Mouse (Mus musculus): ENCODE results near the gene Olfm2. TPM values are rescaled to one million over a fixed set of nuclear protein-coding genes. Genes with fewer than 3 reads are reported as not detected.

Olfm2 gene
- polyA plus RNA-seq, 1 experiment: 162 TPM

- DNase-seq (ENCODE audit: low read depth): no peak
- TF ChIP-seq POLR2A (IDR thresholded peaks at IDR 0.05; ENCODE audit: borderline replicate concordance, extremely low read depth, insufficient read depth, insufficient read length, poor library complexity, severe bottlenecking) (no peak), CTCF (IDR thresholded peaks at IDR 0.05; ENCODE audit: borderline replicate concordance, extremely low read depth, insufficient read depth, insufficient read length) (no peak)
These were observed 79.6 kb downstream of the Olfm2 start for GRCm38 (mm10) chr9:20666510-20667034.

GRCm38 (mm10) chr9:20665925-20666324, 80.2 kb downstream of the Olfm2 start:
- peak; percentile 81 for DNase-seq (ENCODE audit: low read depth)
- TF ChIP-seq CTCF (IDR thresholded peaks at IDR 0.05; ENCODE audit: borderline replicate concordance, extremely low read depth, insufficient read depth, insufficient read length): no peak
- TF ChIP-seq POLR2A (IDR thresholded peaks at IDR 0.05; ENCODE audit: borderline replicate concordance, extremely low read depth, insufficient read depth, insufficient read length, poor library complexity, severe bottlenecking): no peak

- TF ChIP-seq POLR2A (IDR thresholded peaks at IDR 0.05; ENCODE audit: borderline replicate concordance, extremely low read depth, insufficient read depth, insufficient read length, poor library complexity, severe bottlenecking) (no peak), CTCF (IDR thresholded peaks at IDR 0.05; ENCODE audit: borderline replicate concordance, extremely low read depth, insufficient read depth, insufficient read length) (no peak)
- no peak for DNase-seq (ENCODE audit: low read depth)
These were observed 81.0 kb downstream of the Olfm2 start for GRCm38 (mm10) chr9:20664982-20665637.

GRCm38 (mm10) chr9:20664366-20664765, 81.8 kb downstream of the Olfm2 start:
- DNase-seq (ENCODE audit: low read depth): peak; percentile 80
- TF ChIP-seq CTCF (IDR thresholded peaks at IDR 0.05; ENCODE audit: borderline replicate concordance, extremely low read depth, insufficient read depth, insufficient read length) (no peak), POLR2A (IDR thresholded peaks at IDR 0.05; ENCODE audit: borderline replicate concordance, extremely low read depth, insufficient read depth, insufficient read length, poor library complexity, severe bottlenecking) (no peak)

- peak; percentile 90 for DNase-seq (ENCODE audit: low read depth)
- TF ChIP-seq POLR2A (IDR thresholded peaks at IDR 0.05; ENCODE audit: borderline replicate concordance, extremely low read depth, insufficient read depth, insufficient read length, poor library complexity, severe bottlenecking) (no peak), CTCF (IDR thresholded peaks at IDR 0.05; ENCODE audit: borderline replicate concordance, extremely low read depth, insufficient read depth, insufficient read length) (no peak)
These were observed 82.2 kb downstream of the Olfm2 start for GRCm38 (mm10) chr9:20663956-20664355.

GRCm38 (mm10) chr9:20662874-20663273, 83.3 kb downstream of the Olfm2 start:
- TF ChIP-seq CTCF (IDR thresholded peaks at IDR 0.05; ENCODE audit: borderline replicate concordance, extremely low read depth, insufficient read depth, insufficient read length): no peak
- no peak for TF ChIP-seq POLR2A (IDR thresholded peaks at IDR 0.05; ENCODE audit: borderline replicate concordance, extremely low read depth, insufficient read depth, insufficient read length, poor library complexity, severe bottlenecking)
- no peak for DNase-seq (ENCODE audit: low read depth)

GRCm38 (mm10) chr9:20662325-20662724, 83.8 kb downstream of the Olfm2 start:
- TF ChIP-seq POLR2A (IDR thresholded peaks at IDR 0.05; ENCODE audit: borderline replicate concordance, extremely low read depth, insufficient read depth, insufficient read length, poor library complexity, severe bottlenecking): no peak
- peak; percentile 94 for TF ChIP-seq CTCF (IDR thresholded peaks at IDR 0.05; ENCODE audit: borderline replicate concordance, extremely low read depth, insufficient read depth, insufficient read length)

GRCm38 (mm10) chr9:20657546-20657945, 88.6 kb downstream of the Olfm2 start:
- DNase-seq (ENCODE audit: low read depth): no peak

More at GRCm38 (mm10) chr9:20662325-20662724, 83.8 kb downstream of the Olfm2 start:
- peak; percentile 80 for DNase-seq (ENCODE audit: low read depth)

GRCm38 (mm10) chr9:20653859-20654258, 92.3 kb downstream of the Olfm2 start:
- no peak for DNase-seq (ENCODE audit: low read depth)
- TF ChIP-seq POLR2A (IDR thresholded peaks at IDR 0.05; ENCODE audit: borderline replicate concordance, extremely low read depth, insufficient read depth, insufficient read length, poor library complexity, severe bottlenecking) (no peak), CTCF (IDR thresholded peaks at IDR 0.05; ENCODE audit: borderline replicate concordance, extremely low read depth, insufficient read depth, insufficient read length) (no peak)

More at GRCm38 (mm10) chr9:20657546-20657945, 88.6 kb downstream of the Olfm2 start:
- TF ChIP-seq CTCF (IDR thresholded peaks at IDR 0.05; ENCODE audit: borderline replicate concordance, extremely low read depth, insufficient read depth, insufficient read length) (no peak), POLR2A (IDR thresholded peaks at IDR 0.05; ENCODE audit: borderline replicate concordance, extremely low read depth, insufficient read depth, insufficient read length, poor library complexity, severe bottlenecking) (no peak)

- DNase-seq (ENCODE audit: low read depth): no peak
These were observed 93.9 kb downstream of the Olfm2 start for GRCm38 (mm10) chr9:20652260-20652658.

GRCm38 (mm10) chr9:20651602-20652259, 94.4 kb downstream of the Olfm2 start, which contains the start of gene Pin1:
Gene Pin1 (plus strand): TSS chr9:20652095.
- DNase-seq (ENCODE audit: low read depth): peak; percentile 100
- TF ChIP-seq CTCF (IDR thresholded peaks at IDR 0.05; ENCODE audit: borderline replicate concordance, extremely low read depth, insufficient read depth, insufficient read length) (no peak), POLR2A (IDR thresholded peaks at IDR 0.05; ENCODE audit: borderline replicate concordance, extremely low read depth, insufficient read depth, insufficient read length, poor library complexity, severe bottlenecking) (peak; percentile 67; the same call in 1 of the 2 replicates)

More at GRCm38 (mm10) chr9:20652260-20652658, 93.9 kb downstream of the Olfm2 start:
- TF ChIP-seq CTCF (IDR thresholded peaks at IDR 0.05; ENCODE audit: borderline replicate concordance, extremely low read depth, insufficient read depth, insufficient read length) (no peak), POLR2A (IDR thresholded peaks at IDR 0.05; ENCODE audit: borderline replicate concordance, extremely low read depth, insufficient read depth, insufficient read length, poor library complexity, severe bottlenecking) (no peak)
